Comparison of ENCODE assay signal across 23 mouse cellular contexts in genomic region chr8:106974754-106975153, GRCm38 (mm10). TPM values are rescaled to one million over a fixed set of nuclear protein-coding genes. Genes with fewer than 3 reads are reported as not detected.
DNase-seq lines count a peak whose midpoint lies in the region; ATAC-seq and TF ChIP-seq lines count a peak whose summit lies in the region.
"Had no signal": no experiment of that assay in that cellular context is flagged by ENCODE, and none has a peak within 500 bp of the region (broad histone marks: within the 10 kb centered on the region; RNA-seq: fewer than 3 reads in every experiment).

No protein-coding gene starts in this region.

- ATAC-seq in activated CD4-positive, CD25-positive, alpha-beta regulatory T cell, adult 4 months: peak; percentile 25
- ATAC-seq in forebrain, embryonic 12.5 days (ENCODE audit: low FRiP score): no peak
- no peak for ATAC-seq in midbrain, embryonic 11.5 days (ENCODE audit: low FRiP score)
- ATAC-seq: forebrain, postnatal 0 days; hindbrain, postnatal 0 days; liver, embryonic 12.5 days; midbrain, embryonic 15.5 days had no signal

- H3K4me2 ChIP-seq in forebrain, embryonic 12.5 days: no peak overlapping the region
- no peak overlapping the region for H3K4me2 ChIP-seq in midbrain, embryonic 11.5 days
- H3K4me2 ChIP-seq: liver, embryonic 12.5 days; midbrain, embryonic 15.5 days; stomach, embryonic 15.5 days had no signal

- H3K27ac ChIP-seq in thymus, adult 2 months (ENCODE audit: control insufficient read depth, insufficient read depth, low read length): no peak overlapping the region
- H3K27ac ChIP-seq in forebrain, embryonic 12.5 days: no peak overlapping the region
- H3K27ac ChIP-seq in midbrain, embryonic 11.5 days (ENCODE audit: low read depth, low read length): no peak overlapping the region
- H3K27ac ChIP-seq: hindbrain, embryonic 10.5 days; hindbrain, postnatal 0 days; kidney, postnatal 0 days; layer of hippocampus, adult 2 months; liver, embryonic 12.5 days; midbrain, embryonic 15.5 days; stomach, embryonic 15.5 days had no signal

- TF ChIP-seq CTCF in thymus, adult 2 months (IDR thresholded peaks at IDR 0.05; ENCODE audit: borderline replicate concordance, control insufficient read depth, extremely low read depth, insufficient read depth, low read length, poor library complexity): no peak
- no peak for TF ChIP-seq CTCF in E14TG2a.4 (conservative IDR thresholded peaks at IDR 0.05; ENCODE audit: low read length)

- WGBS in thymus, adult 2 months: 78% methylated on average over 7 of the region's 7 CpGs
- 81% methylated on average over 7 of the region's 7 CpGs for WGBS in forebrain, embryonic 12.5 days
- WGBS in midbrain, embryonic 11.5 days: 80% methylated on average over 7 of the region's 7 CpGs

- H3K4me3 ChIP-seq in thymus, adult 2 months (ENCODE audit: control insufficient read depth, insufficient read depth, low read length): no peak overlapping the region
- 0 out of 2 replicates have a peak overlapping the region, but pooled peaks have one; percentile 11 for H3K4me3 ChIP-seq in E14TG2a.4 (replicated peaks; ENCODE audit: low read length)
- H3K4me3 ChIP-seq in forebrain, embryonic 12.5 days (replicated peaks): no peak overlapping the region
- H3K4me3 ChIP-seq in midbrain, embryonic 11.5 days (ENCODE audit: low read depth, low read length): no peak overlapping the region
- H3K4me3 ChIP-seq: hindbrain, embryonic 10.5 days; layer of hippocampus, adult 2 months; liver, embryonic 12.5 days; megakaryocyte, embryonic 14.5 days; midbrain, embryonic 15.5 days; stomach, embryonic 15.5 days had no signal

- no peaks in the 10 kb centered on the region for H3K9me3 ChIP-seq in E14TG2a.4 (ENCODE audit: low read length)
- no peaks in the 10 kb centered on the region for H3K9me3 ChIP-seq in forebrain, embryonic 12.5 days
- no peaks in the 10 kb centered on the region for H3K9me3 ChIP-seq in midbrain, embryonic 11.5 days (ENCODE audit: control insufficient read depth, low read length)
- H3K9me3 ChIP-seq: hindbrain, embryonic 10.5 days; liver, embryonic 12.5 days; megakaryocyte, embryonic 14.5 days; midbrain, embryonic 15.5 days; stomach, embryonic 15.5 days had no signal

- H3K36me3 ChIP-seq in thymus, adult 2 months (ENCODE audit: control insufficient read depth, insufficient read depth, low read length): no peaks in the 10 kb centered on the region
- H3K36me3 ChIP-seq in E14TG2a.4 (ENCODE audit: insufficient read depth, low read length): peaks cover 9% of the 10 kb centered on the region
- H3K36me3 ChIP-seq in forebrain, embryonic 12.5 days (replicated peaks): no peaks in the 10 kb centered on the region
- H3K36me3 ChIP-seq in midbrain, embryonic 11.5 days (ENCODE audit: control insufficient read depth, insufficient read depth, low read length): no peaks in the 10 kb centered on the region
- H3K36me3 ChIP-seq: hindbrain, embryonic 10.5 days; liver, embryonic 12.5 days; midbrain, embryonic 15.5 days; stomach, embryonic 15.5 days had no signal

- no peak for TF ChIP-seq POLR2A in thymus, adult 2 months (IDR thresholded peaks at IDR 0.05; ENCODE audit: control insufficient read depth, extremely low read depth, insufficient read depth, low read length, poor library complexity)

- H3K27me3 ChIP-seq in thymus, adult 2 months (ENCODE audit: control insufficient read depth, insufficient read depth, low read length): no peaks in the 10 kb centered on the region
- H3K27me3 ChIP-seq in E14TG2a.4 (ENCODE audit: insufficient read depth, low read length): no peaks in the 10 kb centered on the region
- H3K27me3 ChIP-seq in forebrain, embryonic 12.5 days: peaks cover 24% of the 10 kb centered on the region
- H3K27me3 ChIP-seq in midbrain, embryonic 11.5 days (ENCODE audit: control insufficient read depth, insufficient read depth, low read length): no peaks in the 10 kb centered on the region
- H3K27me3 ChIP-seq: liver, embryonic 12.5 days; stomach, embryonic 15.5 days had no signal

- DNase-seq in thymus, postnatal 14 days: peak; percentile 18
- no peak for DNase-seq in thymus, adult 2 months
- no peak for DNase-seq in midbrain, embryonic 11.5 days (ENCODE audit: low spot score, missing footprints)
- no peak for DNase-seq in liver
- DNase-seq: adrenal gland, postnatal 10 days; B cell, adult 2 months; cerebellum, adult 18-20 months; forebrain, postnatal 0 days; kidney, adult 18-20 months; layer of hippocampus, postnatal 36 days; lung, adult 2 months; right cerebral cortex, postnatal 25 days had no signal

- H3K9ac ChIP-seq in forebrain, embryonic 12.5 days: no peak overlapping the region
- no peak overlapping the region for H3K9ac ChIP-seq in midbrain, embryonic 11.5 days (ENCODE audit: low read length)
- H3K9ac ChIP-seq: forebrain, postnatal 0 days; liver, embryonic 12.5 days; midbrain, embryonic 15.5 days; stomach, embryonic 15.5 days had no signal

- H3K4me1 ChIP-seq in thymus, adult 2 months (replicated peaks; ENCODE audit: control insufficient read depth, insufficient read depth, low read length): peaks cover 7% of the 10 kb centered on the region; the same call in 1 of the 2 replicates
- H3K4me1 ChIP-seq in E14TG2a.4 (replicated peaks; ENCODE audit: low read depth, low read length): peaks cover 82% of the 10 kb centered on the region
- H3K4me1 ChIP-seq in forebrain, embryonic 12.5 days: peaks cover 12% of the 10 kb centered on the region; the same call in 1 of the 2 replicates
- H3K4me1 ChIP-seq in midbrain, embryonic 11.5 days (ENCODE audit: control insufficient read depth, insufficient read depth, low read length): peaks cover 4% of the 10 kb centered on the region; the same call in 1 of the 2 replicates
- H3K4me1 ChIP-seq: liver, embryonic 12.5 days had no signal

RNA-seq across cellular contexts. Expression of gene Sntb2, which starts 39.2 kb away (rescaled TPM):
- 4.5 and 4.6 TPM in 2 replicates for polyA plus RNA-seq in thymus, adult 2 months (2012; rRNA removed)
- 1 to 10 TPM; 3.1 to 6.1 TPM for polyA plus RNA-seq in activated CD4-positive, CD25-positive, alpha-beta regulatory T cell, adult 4 months (2017; shearing (Covaris generic))
- polyA plus RNA-seq in forebrain, embryonic 12.5 days (2016; fragmentation: Nextera tagmentation; extraction: Ambion mirVana): 6.9 and 8.9 TPM in 2 replicates
- polyA plus RNA-seq in midbrain, embryonic 11.5 days (2014; fragmentation: Nextera tagmentation; extraction: Ambion mirVana): 5.9 and 6.2 TPM in 2 replicates

RNA-seq across cellular contexts. Expression of gene Vps4a, which starts 56.3 kb away (rescaled TPM):
- 31.2 and 31.6 TPM in 2 replicates for polyA plus RNA-seq in thymus, adult 2 months (2012; rRNA removed)
- 10 to 100 TPM; 32.8 to 33.1 TPM for polyA plus RNA-seq in activated CD4-positive, CD25-positive, alpha-beta regulatory T cell, adult 4 months (2017; shearing (Covaris generic))
- 96.7 and 96.9 TPM in 2 replicates for polyA plus RNA-seq in forebrain, embryonic 12.5 days (2016; fragmentation: Nextera tagmentation; extraction: Ambion mirVana)
- polyA plus RNA-seq in midbrain, embryonic 11.5 days (2014; fragmentation: Nextera tagmentation; extraction: Ambion mirVana): 94.9 and 96.4 TPM in 2 replicates
